Mouse (Mus musculus): ENCODE measurements around the gene Zmat5. TPM values are rescaled to one million over a fixed set of nuclear protein-coding genes. Genes with fewer than 3 reads are reported as not detected.

The Zmat5 gene
- polyA plus RNA-seq, 1 experiment: 62.6 TPM

- no peak for TF ChIP-seq CTCF (conservative IDR thresholded peaks at IDR 0.05; ENCODE audit: insufficient read depth, insufficient read length, low read depth, low read length)
- no peak for TF ChIP-seq POLR2A (IDR thresholded peaks at IDR 0.05; ENCODE audit: low read depth, low read length)
- Histone ChIP-seq H3K27me3 (replicated peaks; ENCODE audit: control insufficient read depth, insufficient read depth, low read length) (no peaks in the 10 kb centered on the region), H3K4me3 (ENCODE audit: insufficient read depth, low read depth, low read length) (no peak overlapping the region), H3K4me1 (ENCODE audit: control insufficient read depth, insufficient read depth, low read length) (no peaks in the 10 kb centered on the region), H3K36me3 (ENCODE audit: control insufficient read depth, insufficient read depth, low read length) (no peaks in the 10 kb centered on the region), H3K27ac (ENCODE audit: insufficient read depth, low read depth, low read length) (no peak overlapping the region)
- no peak for DNase-seq
- WGBS: 32% methylated on average over 5 of the region's 5 CpGs
These were observed 59.2 kb downstream of the Zmat5 start for GRCm38 (mm10) chr11:4763631-4764030.

- Histone ChIP-seq H3K4me1 (ENCODE audit: control insufficient read depth, insufficient read depth, low read length) (no peaks in the 10 kb centered on the region), H3K27ac (ENCODE audit: insufficient read depth, low read depth, low read length) (no peak overlapping the region), H3K36me3 (ENCODE audit: control insufficient read depth, insufficient read depth, low read length) (no peaks in the 10 kb centered on the region), H3K27me3 (replicated peaks; ENCODE audit: control insufficient read depth, insufficient read depth, low read length) (no peaks in the 10 kb centered on the region), H3K4me3 (ENCODE audit: insufficient read depth, low read depth, low read length) (no peak overlapping the region)
- no peak for TF ChIP-seq POLR2A (IDR thresholded peaks at IDR 0.05; ENCODE audit: low read depth, low read length)
- TF ChIP-seq CTCF (conservative IDR thresholded peaks at IDR 0.05; ENCODE audit: insufficient read depth, insufficient read length, low read depth, low read length): no peak
- 81% methylated on average over 5 of the region's 5 CpGs for WGBS
- DNase-seq: no peak
These were observed 60.0 kb downstream of the Zmat5 start for GRCm38 (mm10) chr11:4764476-4764875.

GRCm38 (mm10) chr11:4768399-4768798, 63.9 kb downstream of the Zmat5 start:
- Histone ChIP-seq H3K4me1 (ENCODE audit: control insufficient read depth, insufficient read depth, low read length) (no peaks in the 10 kb centered on the region), H3K4me3 (ENCODE audit: insufficient read depth, low read depth, low read length) (no peak overlapping the region), H3K27ac (ENCODE audit: insufficient read depth, low read depth, low read length) (no peak overlapping the region), H3K27me3 (replicated peaks; ENCODE audit: control insufficient read depth, insufficient read depth, low read length) (no peaks in the 10 kb centered on the region), H3K36me3 (ENCODE audit: control insufficient read depth, insufficient read depth, low read length) (no peaks in the 10 kb centered on the region)
- WGBS: 79% methylated on average over 4 of the region's 4 CpGs
- no peak for TF ChIP-seq CTCF (conservative IDR thresholded peaks at IDR 0.05; ENCODE audit: insufficient read depth, insufficient read length, low read depth, low read length)
- no peak for TF ChIP-seq POLR2A (IDR thresholded peaks at IDR 0.05; ENCODE audit: low read depth, low read length)
- no peak for DNase-seq

GRCm38 (mm10) chr11:4769293-4769692, 64.8 kb downstream of the Zmat5 start:
- Histone ChIP-seq H3K36me3 (ENCODE audit: control insufficient read depth, insufficient read depth, low read length) (no peaks in the 10 kb centered on the region), H3K27me3 (replicated peaks; ENCODE audit: control insufficient read depth, insufficient read depth, low read length) (no peaks in the 10 kb centered on the region), H3K4me3 (ENCODE audit: insufficient read depth, low read depth, low read length) (no peak overlapping the region), H3K4me1 (ENCODE audit: control insufficient read depth, insufficient read depth, low read length) (no peaks in the 10 kb centered on the region), H3K27ac (ENCODE audit: insufficient read depth, low read depth, low read length) (no peak overlapping the region)
- 79% methylated on average over 7 of the region's 7 CpGs for WGBS
- TF ChIP-seq CTCF (conservative IDR thresholded peaks at IDR 0.05; ENCODE audit: insufficient read depth, insufficient read length, low read depth, low read length) (no peak), POLR2A (IDR thresholded peaks at IDR 0.05; ENCODE audit: low read depth, low read length) (no peak)
- DNase-seq: no peak

GRCm38 (mm10) chr11:4769881-4770280, 65.4 kb downstream of the Zmat5 start:
- DNase-seq: no peak
- Histone ChIP-seq H3K4me3 (ENCODE audit: insufficient read depth, low read depth, low read length) (no peak overlapping the region), H3K36me3 (ENCODE audit: control insufficient read depth, insufficient read depth, low read length) (no peaks in the 10 kb centered on the region), H3K27ac (ENCODE audit: insufficient read depth, low read depth, low read length) (no peak overlapping the region), H3K4me1 (ENCODE audit: control insufficient read depth, insufficient read depth, low read length) (no peaks in the 10 kb centered on the region), H3K27me3 (replicated peaks; ENCODE audit: control insufficient read depth, insufficient read depth, low read length) (no peaks in the 10 kb centered on the region)
- TF ChIP-seq POLR2A (IDR thresholded peaks at IDR 0.05; ENCODE audit: low read depth, low read length): no peak
- no peak for TF ChIP-seq CTCF (conservative IDR thresholded peaks at IDR 0.05; ENCODE audit: insufficient read depth, insufficient read length, low read depth, low read length)
- 91% methylated on average over 6 of the region's 6 CpGs for WGBS

GRCm38 (mm10) chr11:4771756-4772155, 67.3 kb downstream of the Zmat5 start:
- no peak for DNase-seq
- 76% methylated on average over 7 of the region's 7 CpGs for WGBS

GRCm38 (mm10) chr11:4772925-4773324, 68.4 kb downstream of the Zmat5 start:
- no peaks in the 10 kb centered on the region for H3K4me1 ChIP-seq (ENCODE audit: control insufficient read depth, insufficient read depth, low read length)
- whole genome bisulfite sequencing: 33% methylated on average over 3 of the region's 3 CpGs
- H3K27me3 ChIP-seq (replicated peaks; ENCODE audit: control insufficient read depth, insufficient read depth, low read length): no peaks in the 10 kb centered on the region
- no peak overlapping the region for H3K27ac ChIP-seq (ENCODE audit: insufficient read depth, low read depth, low read length)
- DNase-seq: peak; percentile 65
- H3K36me3 ChIP-seq (ENCODE audit: control insufficient read depth, insufficient read depth, low read length): 0 out of 2 replicates have a peak, but pooled peaks cover 2% of the 10 kb centered on the region
- TF ChIP-seq POLR2A (IDR thresholded peaks at IDR 0.05; ENCODE audit: low read depth, low read length) (no peak), CTCF (conservative IDR thresholded peaks at IDR 0.05; ENCODE audit: insufficient read depth, insufficient read length, low read depth, low read length) (peak; percentile 61)
- no peak overlapping the region for H3K4me3 ChIP-seq (ENCODE audit: insufficient read depth, low read depth, low read length)

More at GRCm38 (mm10) chr11:4771756-4772155, 67.3 kb downstream of the Zmat5 start:
- Histone ChIP-seq H3K4me1 (ENCODE audit: control insufficient read depth, insufficient read depth, low read length) (no peaks in the 10 kb centered on the region), H3K36me3 (ENCODE audit: control insufficient read depth, insufficient read depth, low read length) (0 out of 2 replicates have a peak, but pooled peaks cover under 1% of the 10 kb centered on the region), H3K4me3 (ENCODE audit: insufficient read depth, low read depth, low read length) (no peak overlapping the region), H3K27ac (ENCODE audit: insufficient read depth, low read depth, low read length) (no peak overlapping the region), H3K27me3 (replicated peaks; ENCODE audit: control insufficient read depth, insufficient read depth, low read length) (no peaks in the 10 kb centered on the region)
- TF ChIP-seq POLR2A (IDR thresholded peaks at IDR 0.05; ENCODE audit: low read depth, low read length) (no peak), CTCF (conservative IDR thresholded peaks at IDR 0.05; ENCODE audit: insufficient read depth, insufficient read length, low read depth, low read length) (no peak)

Data from kidney, adult 2 months (tissue).